Mouse (Mus musculus): Measurements from ENCODE around the gene Rnf181. TPM values are rescaled to one million over a fixed set of nuclear protein-coding genes. Genes with fewer than 3 reads are reported as not detected.

Gene Rnf181
- polyA plus RNA-seq, 2 experiments, result 42.8 to 68.0 TPM

DNA sequence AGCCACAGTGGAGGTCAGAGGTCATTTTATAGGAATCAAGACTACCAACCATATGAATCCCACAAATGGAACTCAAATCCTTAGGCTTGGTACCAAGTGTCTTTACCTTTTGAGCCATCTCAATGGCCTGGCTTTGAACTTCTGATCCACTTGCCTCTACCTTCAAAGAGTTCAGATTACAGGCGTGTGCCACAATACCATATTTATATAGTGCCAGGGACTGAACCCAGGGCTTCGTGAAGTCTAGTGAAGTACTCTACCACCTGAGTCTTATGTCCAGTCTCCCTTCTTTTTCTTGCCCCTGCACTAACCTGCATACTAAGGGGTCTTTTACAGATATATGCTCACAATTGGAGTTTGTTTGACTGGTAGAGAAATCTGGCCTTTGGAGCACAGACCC, 19.8 kb upstream of the Rnf181 start:
- Histone ChIP-seq H3K9me3 (ENCODE audit: control insufficient read depth, low read length) (no peaks in the 10 kb centered on the region), H3K4me2 (ENCODE audit: low read depth) (peak overlapping the region; percentile 16), H3K9ac (replicated peaks) (no peak overlapping the region), H3K4me1 (replicated peaks; ENCODE audit: control insufficient read depth in 2 of 2, insufficient read depth in 2 of 2, low read length in 1 of 2) (peaks cover 55 to 70% of the 10 kb centered on the region in 2 experiments), H3K27ac (peak overlapping the region; percentile 93), H3K27me3 (ENCODE audit: control insufficient read depth, insufficient read depth, low read length) (no peaks in the 10 kb centered on the region), H3K4me3 (ENCODE audit: insufficient read depth in 1 of 2, low read depth in 2 of 2, low read length in 2 of 2) (no peak overlapping the region), H3K36me3 (replicated peaks; ENCODE audit: control insufficient read depth, insufficient read depth, low read depth) (peaks cover 33% of the 10 kb centered on the region)
- 84% methylated on average over 2 of the region's 2 CpGs for WGBS (ENCODE audit: insufficient replicate concordance)
- no peak for DNase-seq (ENCODE audit: low read depth in 3 of 3, low spot score in 3 of 3)
- no peak for TF ChIP-seq CTCF (IDR thresholded peaks at IDR 0.05; ENCODE audit: low read depth)
- no peak for TF ChIP-seq EP300 (IDR thresholded peaks at IDR 0.05; ENCODE audit: low read depth)
- no peak for ATAC-seq (ENCODE audit: insufficient read depth)

DNA sequence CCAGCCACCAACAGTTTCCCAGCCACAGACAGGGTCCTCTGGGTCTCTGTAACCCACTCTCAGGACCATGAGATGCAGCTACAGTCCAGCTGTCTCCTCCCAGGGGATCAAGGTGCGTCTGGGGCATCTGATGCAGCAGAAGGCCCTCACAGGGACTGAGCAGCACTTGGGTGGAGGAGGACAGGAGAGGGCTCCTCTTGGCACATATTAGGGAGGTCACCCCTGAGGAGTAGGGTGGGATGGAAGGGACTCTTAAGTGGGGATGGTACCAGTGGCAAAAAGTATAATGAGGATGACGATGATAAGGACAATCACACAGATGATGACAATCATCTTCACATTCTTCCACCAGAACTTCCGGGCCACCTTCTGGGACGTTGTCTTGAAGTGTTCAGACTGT, 18.5 kb upstream of the Rnf181 start:
- H3K36me3 ChIP-seq (replicated peaks; ENCODE audit: control insufficient read depth, insufficient read depth, low read depth), result peaks cover 33% of the 10 kb centered on the region
- WGBS (ENCODE audit: insufficient replicate concordance), result 22% methylated on average over 4 of the region's 4 CpGs
- no peak for DNase-seq (ENCODE audit: low read depth in 3 of 3, low spot score in 3 of 3)
- H3K4me1 ChIP-seq (replicated peaks; ENCODE audit: control insufficient read depth in 2 of 2, insufficient read depth in 2 of 2, low read length in 1 of 2), result peaks cover 62 to 73% of the 10 kb centered on the region in 2 experiments
- TF ChIP-seq CTCF (IDR thresholded peaks at IDR 0.05; ENCODE audit: low read depth) (no peak), EP300 (IDR thresholded peaks at IDR 0.05; ENCODE audit: low read depth) (peak; percentile 39; the same call in 1 of the 2 replicates)
- no peaks in the 10 kb centered on the region for H3K9me3 ChIP-seq (ENCODE audit: control insufficient read depth, low read length)
- H3K27me3 ChIP-seq (ENCODE audit: control insufficient read depth, insufficient read depth, low read length), result no peaks in the 10 kb centered on the region
- no peak for ATAC-seq (ENCODE audit: insufficient read depth)
- H3K4me3 ChIP-seq (ENCODE audit: insufficient read depth in 1 of 2, low read depth in 2 of 2, low read length in 2 of 2), result no peak overlapping the region
- no peak overlapping the region for H3K9ac ChIP-seq (replicated peaks)
- peak overlapping the region; percentile 93 for H3K27ac ChIP-seq
- no peak overlapping the region for H3K4me2 ChIP-seq (ENCODE audit: low read depth)

DNA sequence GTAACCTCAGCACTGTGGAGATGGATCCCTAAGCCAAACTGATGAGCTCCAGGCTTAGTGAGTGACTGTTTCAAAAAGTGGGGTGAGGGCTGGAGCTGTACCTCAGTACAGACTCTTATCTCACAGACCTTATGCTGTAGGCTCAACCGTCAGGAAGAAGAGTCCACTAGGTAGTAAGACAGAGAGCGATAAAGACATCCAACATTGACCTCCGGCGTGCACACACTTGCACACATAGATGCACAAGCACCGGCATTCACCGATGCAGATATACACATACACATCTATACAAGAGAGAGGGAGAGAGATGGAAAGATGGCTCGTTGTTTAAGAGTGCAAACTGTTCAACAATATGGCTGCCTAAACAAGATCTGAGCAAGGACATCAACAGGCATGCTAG, 17.2 kb upstream of the Rnf181 start:
- TF ChIP-seq EP300 (IDR thresholded peaks at IDR 0.05; ENCODE audit: low read depth) (peak; percentile 98), CTCF (IDR thresholded peaks at IDR 0.05; ENCODE audit: low read depth) (no peak)
- DNase-seq (ENCODE audit: low read depth in 3 of 3, low spot score in 3 of 3) (peak; percentile 67 to 76 (median 70)), ATAC-seq (ENCODE audit: insufficient read depth) (peak; percentile 79)
- 8% methylated on average over 7 of the region's 7 CpGs for WGBS (ENCODE audit: insufficient replicate concordance)
- peaks cover 32% of the 10 kb centered on the region for H3K36me3 ChIP-seq (replicated peaks; ENCODE audit: control insufficient read depth, insufficient read depth, low read depth)
- peak overlapping the region; percentile 59 for H3K4me2 ChIP-seq (ENCODE audit: low read depth)
- no peaks in the 10 kb centered on the region for H3K27me3 ChIP-seq (ENCODE audit: control insufficient read depth, insufficient read depth, low read length)
- H3K27ac ChIP-seq, result peak overlapping the region; percentile 93
- peak overlapping the region in 1 of 2 experiments; percentile 25; a peak in 2 of 4 replicates for H3K4me3 ChIP-seq (ENCODE audit: insufficient read depth in 1 of 2, low read depth in 2 of 2, low read length in 2 of 2)
- peak overlapping the region; percentile 55 for H3K9ac ChIP-seq (replicated peaks)
- peaks cover 64 to 75% of the 10 kb centered on the region in 2 experiments for H3K4me1 ChIP-seq (replicated peaks; ENCODE audit: control insufficient read depth in 2 of 2, insufficient read depth in 2 of 2, low read length in 1 of 2)
- no peaks in the 10 kb centered on the region for H3K9me3 ChIP-seq (ENCODE audit: control insufficient read depth, low read length)

DNA sequence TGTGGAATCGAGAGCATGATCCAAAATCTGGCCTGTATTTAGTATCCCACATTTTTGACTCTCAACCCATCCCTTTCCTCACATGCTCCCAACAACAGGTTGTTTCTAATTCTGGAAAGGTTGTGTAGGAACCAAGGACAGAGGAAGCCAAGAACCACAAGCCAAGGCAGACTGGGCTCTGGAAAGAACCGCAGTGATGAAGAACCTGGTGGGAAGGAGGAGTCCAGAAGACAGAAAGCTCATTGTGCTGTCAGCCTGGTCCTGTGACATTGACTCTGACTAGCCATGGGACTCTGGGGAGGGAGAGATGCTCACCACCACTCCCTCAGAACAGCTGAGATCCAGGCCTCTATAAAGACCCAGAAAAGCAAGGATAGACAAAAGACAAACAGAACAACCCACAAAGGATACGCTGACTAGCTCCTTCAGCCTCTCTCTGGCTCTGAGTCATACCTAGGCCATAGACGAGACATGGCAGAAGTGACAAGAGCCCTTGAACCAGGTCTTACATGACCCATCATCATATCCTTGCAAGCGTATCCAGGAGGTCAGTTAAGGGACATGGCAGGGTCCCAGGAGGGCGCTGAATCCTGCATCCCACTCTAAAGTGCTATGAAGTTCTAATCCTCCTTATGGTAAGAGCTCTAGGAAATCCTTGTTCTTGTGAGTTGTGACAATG, 16.5 kb upstream of the Rnf181 start:
- H3K4me1 ChIP-seq (replicated peaks; ENCODE audit: control insufficient read depth in 2 of 2, insufficient read depth in 2 of 2, low read length in 1 of 2), result peaks cover 65 to 72% of the 10 kb centered on the region in 2 experiments
- H3K27ac ChIP-seq, result peak overlapping the region; percentile 93

DNA sequence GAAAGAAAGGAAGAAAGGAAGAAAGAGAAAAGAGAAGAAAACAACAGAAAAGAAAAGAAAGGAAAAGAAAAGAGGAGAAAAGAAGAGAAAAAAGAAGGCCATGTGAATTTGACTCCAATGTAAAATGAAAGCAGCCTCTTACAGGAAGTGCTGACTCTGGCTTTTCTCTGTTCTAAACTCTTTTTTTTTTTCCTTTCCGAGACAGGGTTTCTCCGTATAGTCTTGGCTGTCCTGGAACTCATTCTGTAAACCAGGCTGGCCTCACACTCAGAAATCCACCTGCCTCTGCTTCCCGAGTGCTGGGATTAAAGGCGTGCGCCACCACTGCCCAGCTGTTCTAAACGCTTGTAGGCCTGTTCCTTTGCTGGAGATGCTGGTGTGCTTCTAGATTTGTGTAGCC, 15.7 kb upstream of the Rnf181 start:
- no peak for ATAC-seq (ENCODE audit: insufficient read depth)
- H3K27ac ChIP-seq, result peak overlapping the region; percentile 93
- no peak overlapping the region; the same call in 1 of the 2 replicates for H3K9ac ChIP-seq (replicated peaks)
- no peaks in the 10 kb centered on the region for H3K27me3 ChIP-seq (ENCODE audit: control insufficient read depth, insufficient read depth, low read length)
- peaks cover 57 to 66% of the 10 kb centered on the region in 2 experiments for H3K4me1 ChIP-seq (replicated peaks; ENCODE audit: control insufficient read depth in 2 of 2, insufficient read depth in 2 of 2, low read length in 1 of 2)
- no peak overlapping the region for H3K4me3 ChIP-seq (ENCODE audit: insufficient read depth in 1 of 2, low read depth in 2 of 2, low read length in 2 of 2)
- H3K36me3 ChIP-seq (replicated peaks; ENCODE audit: control insufficient read depth, insufficient read depth, low read depth), result peaks cover 27% of the 10 kb centered on the region
- TF ChIP-seq EP300 (IDR thresholded peaks at IDR 0.05; ENCODE audit: low read depth), result no peak
- no peak for TF ChIP-seq CTCF (IDR thresholded peaks at IDR 0.05; ENCODE audit: low read depth)
- no peaks in the 10 kb centered on the region for H3K9me3 ChIP-seq (ENCODE audit: control insufficient read depth, low read length)
- 64% methylated on average over 6 of the region's 6 CpGs for WGBS (ENCODE audit: insufficient replicate concordance)
- DNase-seq (ENCODE audit: low read depth in 3 of 3, low spot score in 3 of 3), result no peak
- no peak overlapping the region for H3K4me2 ChIP-seq (ENCODE audit: low read depth)

More for the DNA sequence above, 16.5 kb upstream of the Rnf181 start:
- Histone ChIP-seq H3K36me3 (replicated peaks; ENCODE audit: control insufficient read depth, insufficient read depth, low read depth) (peaks cover 27% of the 10 kb centered on the region), H3K9me3 (ENCODE audit: control insufficient read depth, low read length) (no peaks in the 10 kb centered on the region), H3K9ac (replicated peaks) (peak overlapping the region; percentile 55), H3K4me3 (ENCODE audit: insufficient read depth in 1 of 2, low read depth in 2 of 2, low read length in 2 of 2) (peak overlapping the region in 1 of 2 experiments; percentile 25; a peak in 2 of 4 replicates), H3K27me3 (ENCODE audit: control insufficient read depth, insufficient read depth, low read length) (no peaks in the 10 kb centered on the region), H3K4me2 (ENCODE audit: low read depth) (peak overlapping the region; percentile 59)
- ATAC-seq (ENCODE audit: insufficient read depth), result 0 out of 2 replicates have a peak, but pooled peaks have one; percentile 12
- WGBS (ENCODE audit: insufficient replicate concordance), result 54% methylated on average over 6 of the region's 6 CpGs
- no peak for TF ChIP-seq CTCF (IDR thresholded peaks at IDR 0.05; ENCODE audit: low read depth)
- no peak for TF ChIP-seq EP300 (IDR thresholded peaks at IDR 0.05; ENCODE audit: low read depth)
- no peak for DNase-seq (ENCODE audit: low read depth in 3 of 3, low spot score in 3 of 3)
